Mouse (Mus musculus): ENCODE results near the gene Upk3a. TPM values are rescaled to one million over a fixed set of nuclear protein-coding genes. Genes with fewer than 3 reads are reported as not detected.
A peak's percentile ranks its signal among the peaks of the same experiment; 100 is the strongest.
"Not testable (repeated sequence)": the region's sequence is repeated elsewhere in the genome, so short reads cannot be mapped to it uniquely, and the experiment has no call there.

The Upk3a gene
- polyA plus RNA-seq, 2 experiments from 2014 or later: not detected

DNA sequence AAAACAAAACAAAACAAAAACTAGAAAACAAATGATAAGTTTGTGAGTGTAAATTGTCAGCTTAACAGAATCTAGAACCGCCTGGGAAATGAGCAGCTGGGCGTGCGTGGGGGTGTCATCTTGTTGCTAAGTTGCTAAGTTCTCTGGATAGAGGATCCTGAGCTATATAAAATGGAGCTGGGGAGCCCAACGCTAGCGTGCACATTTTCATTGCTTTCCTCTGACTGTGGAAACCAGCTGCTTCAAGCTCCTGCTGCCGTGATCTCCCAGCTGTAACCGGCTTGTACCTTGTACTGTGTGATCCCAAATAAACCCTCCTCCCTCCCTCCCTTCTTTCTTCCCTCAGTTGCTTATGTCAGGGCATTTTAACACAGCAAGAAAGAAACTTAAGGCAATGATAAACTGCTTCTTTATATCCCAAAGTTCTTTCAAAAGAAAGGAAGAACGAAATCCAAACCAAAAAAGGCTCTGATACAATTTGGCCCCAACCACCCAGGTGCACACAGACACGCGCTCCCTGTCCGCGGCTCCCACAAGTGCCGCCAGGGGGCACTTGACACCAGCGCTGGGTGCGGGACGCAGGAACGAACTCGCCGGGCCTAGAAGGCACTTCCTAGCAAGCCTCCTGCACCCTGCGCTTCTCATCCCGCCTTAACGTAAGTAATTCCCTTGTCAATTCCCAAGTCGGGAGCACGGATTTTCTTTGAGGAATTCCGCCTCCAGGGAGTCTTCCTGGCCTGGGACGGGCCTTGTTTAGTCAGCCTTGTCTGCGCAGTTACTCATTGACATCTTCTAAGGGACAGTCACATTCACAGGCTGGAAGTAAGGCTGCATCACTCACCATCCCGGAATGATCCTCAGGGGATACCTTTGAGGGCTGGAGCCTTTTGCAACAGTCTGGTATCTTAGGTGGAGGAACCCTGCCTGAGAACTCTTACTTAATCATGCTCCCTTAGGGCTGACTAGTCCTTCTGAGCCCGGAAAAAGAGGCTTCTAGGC, 15.7 kb upstream of the Upk3a start:
- peak; percentile 91 for ATAC-seq

DNA sequence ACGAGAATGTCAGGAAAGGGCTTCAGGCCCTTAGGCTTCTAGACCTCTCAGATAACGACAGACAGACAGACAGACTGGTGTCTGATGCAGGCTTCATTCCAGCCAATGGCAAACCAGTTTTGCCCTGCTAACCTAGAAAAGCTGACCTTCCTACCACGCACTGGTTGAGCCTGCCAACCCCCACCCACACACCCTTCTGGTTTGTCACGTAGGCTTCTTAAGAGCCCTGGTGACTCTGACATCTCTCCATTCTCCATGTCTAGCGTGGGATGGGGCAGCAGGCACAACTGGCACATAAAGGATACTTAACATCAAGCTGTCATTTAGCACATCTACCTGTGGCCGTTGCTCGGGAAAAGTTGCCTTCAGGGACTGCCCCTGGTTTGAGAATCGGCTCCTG, 7.3 kb upstream of the Upk3a start:
- no peak for ATAC-seq

GRCm38 (mm10) chr15:85011895-85012661, 4.9 kb upstream of the Upk3a start:
- ATAC-seq: no peak

GRCm38 (mm10) chr15:85012662-85013054, 4.3 kb upstream of the Upk3a start:
- no peak for ATAC-seq

DNA sequence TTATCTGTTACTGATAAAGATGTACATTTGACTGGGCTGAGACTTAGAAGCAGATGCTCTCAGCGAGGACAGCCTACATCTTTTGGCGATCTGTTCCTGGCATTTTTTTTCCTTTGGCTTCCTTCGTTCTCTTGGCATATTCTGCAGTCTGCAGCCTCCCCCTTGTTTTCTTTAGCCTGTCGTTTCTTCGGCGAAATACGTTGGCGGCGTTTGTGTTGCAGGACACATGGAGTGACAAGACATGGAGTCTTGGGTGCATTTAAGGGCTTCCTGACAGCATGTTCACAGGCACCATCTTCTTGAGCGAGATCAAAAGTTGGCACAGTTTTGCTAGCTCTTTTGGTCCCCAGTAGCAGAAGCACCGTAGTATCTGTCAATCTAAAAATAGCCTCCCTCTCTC, 1.2 kb upstream of the Upk3a start:
- no peak for ATAC-seq

DNA sequence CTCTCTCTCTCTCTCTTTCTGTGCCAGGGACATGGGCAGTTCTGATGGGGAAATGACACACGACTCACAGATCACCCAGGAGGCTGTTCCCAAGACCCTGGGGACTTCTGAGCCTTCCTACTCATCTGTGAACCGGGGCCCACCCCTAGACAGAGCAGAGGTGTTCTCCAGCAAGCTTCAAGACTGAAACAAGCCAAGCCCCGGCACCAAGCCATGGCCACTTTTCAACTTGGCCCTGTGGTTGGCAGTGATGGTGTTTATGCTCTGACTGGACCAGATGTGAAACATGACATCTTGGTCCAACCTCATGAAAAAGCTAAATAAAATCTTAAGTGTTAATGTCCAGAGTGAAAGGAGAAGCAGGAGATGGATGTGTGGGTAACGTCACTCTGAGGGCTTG, 5.3 kb downstream of the Upk3a start:
- no peak for ATAC-seq

DNA sequence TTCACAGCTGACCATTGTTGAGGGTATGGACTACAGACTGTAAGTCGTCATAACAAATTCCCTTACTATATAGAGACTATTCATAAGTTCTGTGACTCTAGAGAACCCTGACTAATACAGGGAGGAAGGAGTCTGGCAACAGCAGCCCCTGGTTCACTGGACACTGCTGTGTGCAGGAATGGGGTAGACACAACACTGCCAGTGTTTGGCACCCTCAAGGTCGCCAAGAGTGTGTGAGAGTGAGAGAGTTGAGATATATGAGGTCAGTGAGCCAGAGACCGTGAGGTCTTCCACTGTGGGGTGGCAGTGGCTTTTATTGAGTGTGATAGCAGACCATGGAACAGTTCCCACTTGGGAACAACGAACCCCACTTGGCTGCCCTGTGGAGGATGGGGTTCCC, 9.3 kb downstream of the Upk3a start:
- ATAC-seq: no peak

DNA sequence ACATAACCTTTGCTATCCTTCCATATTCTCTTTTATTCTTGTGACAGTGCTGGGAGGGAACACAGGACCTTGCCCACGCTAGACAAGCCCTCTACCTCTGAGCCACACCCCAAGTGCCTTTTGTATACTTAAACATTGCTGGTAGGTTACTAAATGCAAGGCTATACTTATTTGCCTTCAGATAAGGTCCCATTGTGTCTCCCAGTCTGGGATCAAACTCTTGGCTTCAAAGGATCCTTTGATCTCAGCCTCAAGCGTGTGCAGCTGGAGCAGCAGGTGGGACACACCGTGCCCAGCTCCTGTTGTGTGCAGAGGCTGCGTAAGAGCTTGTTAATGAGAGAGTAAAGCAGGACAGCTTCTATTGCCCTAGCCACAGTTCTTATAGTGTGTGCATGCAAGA, 10.8 kb downstream of the Upk3a start:
- no peak for ATAC-seq

- ATAC-seq: not testable (repeated sequence)
Measured at GRCm38 (mm10) chr15:85028648-85029047, 11.7 kb downstream of the Upk3a start, which contains the start of gene Fam118a. Gene Fam118a, plus strand, starts transcription at chr15:85028948.

DNA sequence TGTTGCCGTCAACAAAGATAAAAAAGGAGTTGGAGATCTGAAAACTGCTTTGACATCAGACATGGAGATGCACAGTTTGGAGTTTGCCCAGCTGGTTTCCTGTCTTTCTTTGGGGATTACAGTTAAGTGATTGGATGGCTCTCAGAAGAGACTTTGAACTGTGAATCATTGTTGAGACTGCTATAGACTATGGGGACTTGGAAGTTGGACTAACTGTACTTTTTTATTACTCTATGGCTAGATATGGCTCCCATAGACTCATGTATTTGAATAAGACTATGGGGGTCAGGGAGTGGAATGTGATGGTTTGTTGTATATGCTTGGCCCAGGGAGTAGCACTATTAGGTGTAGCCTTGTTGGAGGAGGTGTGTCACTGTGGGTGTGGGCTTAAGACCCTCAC, 13.7 kb downstream of the Upk3a start:
- not testable (repeated sequence) for ATAC-seq

DNA sequence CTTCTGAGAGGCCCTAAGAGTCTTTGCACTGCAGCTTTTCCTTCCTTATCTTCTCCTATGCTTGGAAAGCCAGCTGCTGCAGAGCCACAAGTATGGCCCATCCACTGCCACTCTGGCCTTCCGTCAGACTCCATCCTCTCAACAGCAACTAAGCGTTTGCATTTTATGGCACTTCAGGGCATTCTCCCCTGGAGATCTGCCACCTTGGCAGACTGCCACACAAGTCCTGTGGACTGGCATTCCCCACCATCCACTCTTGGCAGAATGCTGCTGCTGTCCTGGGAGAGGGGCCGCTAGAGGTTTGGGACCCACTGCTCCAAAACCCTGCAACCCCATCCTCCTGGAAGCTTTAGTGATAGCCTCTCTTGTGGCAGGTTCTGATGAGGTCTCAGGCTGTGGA, 14.9 kb downstream of the Upk3a start:
- ATAC-seq: no peak

DNA sequence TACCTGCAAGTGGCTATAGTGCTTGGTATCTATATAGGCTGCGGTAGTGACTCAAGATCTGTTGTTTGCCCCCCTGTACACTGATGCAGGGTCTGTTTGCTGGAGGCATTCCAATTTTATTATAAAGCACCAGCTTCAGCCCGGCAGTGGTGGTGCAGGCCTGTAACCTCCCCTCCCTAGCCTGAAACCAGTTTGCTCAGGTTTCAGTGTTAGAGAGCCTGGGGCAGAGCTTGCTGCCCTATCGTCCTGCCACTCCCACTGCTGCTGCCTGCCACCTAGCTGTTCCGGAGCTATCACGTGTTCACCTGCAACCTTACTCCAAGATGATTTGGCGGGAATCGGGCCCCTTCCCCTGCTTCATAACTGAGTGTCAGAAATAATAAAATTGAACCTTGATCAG, 17.0 kb downstream of the Upk3a start:
- not testable (repeated sequence) for ATAC-seq

DNA sequence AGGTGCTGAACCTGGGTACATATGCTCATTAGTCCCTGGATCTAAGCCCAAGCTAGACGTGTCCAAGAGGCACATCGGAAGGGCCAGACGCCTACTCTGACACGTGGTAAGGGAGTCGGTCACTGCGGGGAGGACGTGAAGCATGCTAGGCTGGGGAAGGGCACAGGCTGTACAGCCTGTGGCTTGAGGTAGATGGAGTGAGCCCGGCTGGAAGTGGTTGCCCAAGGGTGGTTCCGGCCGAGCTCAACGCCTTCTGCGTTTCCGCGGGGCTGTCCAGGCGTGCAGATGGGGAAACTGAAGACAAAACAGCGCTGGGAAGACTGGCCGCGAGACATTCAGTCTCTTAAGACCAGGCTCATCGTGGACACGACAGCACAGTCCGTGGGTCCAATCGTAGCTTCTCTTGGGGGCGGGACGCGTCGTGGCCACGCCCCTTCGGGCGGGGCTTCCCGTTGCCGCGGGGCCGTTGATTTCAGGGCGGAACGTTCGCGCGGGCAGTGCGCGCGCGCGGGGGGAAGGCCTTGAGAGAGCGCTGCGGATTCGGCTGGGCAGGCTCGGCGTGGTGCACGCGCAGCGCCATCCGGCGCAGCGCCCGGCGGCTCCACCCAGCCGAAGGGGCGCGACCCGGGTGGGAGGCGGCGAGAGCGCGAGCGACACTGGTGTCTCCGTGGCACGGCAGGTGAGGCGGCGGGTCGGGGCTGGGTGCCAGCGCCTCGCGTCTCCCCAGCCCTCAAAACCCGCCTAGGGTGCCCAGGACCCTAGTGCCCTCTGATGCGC, 19.8 kb downstream of the Upk3a start:
- peak; percentile 88 for ATAC-seq

DNA sequence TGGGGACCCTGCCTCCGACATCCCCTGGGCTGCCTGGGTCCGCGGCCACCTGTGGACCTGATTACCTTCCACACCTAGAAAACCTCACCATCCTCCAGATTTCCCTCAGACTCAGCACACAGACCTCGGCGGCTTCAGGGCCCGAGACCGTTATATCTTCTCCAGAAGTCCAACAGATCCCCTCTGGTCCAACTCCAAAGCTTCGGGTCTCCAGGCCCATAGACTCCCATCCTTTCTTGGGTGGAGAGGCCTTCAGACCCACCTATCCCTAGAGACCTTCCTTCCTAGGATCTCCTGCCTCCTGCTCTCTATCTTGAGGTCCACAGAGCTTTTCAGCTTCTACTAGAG, 20.4 kb downstream of the Upk3a start:
- no peak for ATAC-seq

- no peak for ATAC-seq
Measured at GRCm38 (mm10) chr15:85041546-85042225, 24.7 kb downstream of the Upk3a start.

DNA sequence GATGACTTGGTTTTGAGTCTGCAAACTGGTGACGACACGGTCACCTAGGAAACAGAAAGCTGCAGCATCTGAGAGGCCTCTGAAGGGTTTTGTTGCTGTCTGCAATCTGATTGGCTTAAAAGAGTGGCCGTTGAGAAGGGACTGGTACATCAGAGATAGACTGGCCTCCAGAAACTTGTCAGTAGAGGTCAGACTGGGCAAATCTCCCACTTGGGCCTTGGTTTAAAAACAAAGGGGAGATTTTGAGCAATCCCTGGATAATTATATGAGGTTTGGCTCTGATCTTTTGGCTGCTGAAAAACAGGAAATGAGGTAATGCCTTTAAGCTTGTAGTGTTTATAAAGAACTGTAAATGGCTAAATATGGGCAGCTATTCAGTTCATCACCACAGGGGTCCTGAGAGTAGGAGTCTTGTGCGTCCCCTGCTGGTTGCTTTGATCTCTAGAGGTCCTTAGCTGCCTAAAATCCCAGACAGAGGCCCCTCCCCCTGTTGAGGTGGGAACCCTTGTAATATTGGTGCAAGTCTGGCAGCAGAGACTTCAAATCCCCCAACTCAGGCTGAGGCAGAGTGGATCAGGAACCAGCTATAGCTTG, 25.5 kb downstream of the Upk3a start:
- peak; percentile 82 for ATAC-seq

DNA sequence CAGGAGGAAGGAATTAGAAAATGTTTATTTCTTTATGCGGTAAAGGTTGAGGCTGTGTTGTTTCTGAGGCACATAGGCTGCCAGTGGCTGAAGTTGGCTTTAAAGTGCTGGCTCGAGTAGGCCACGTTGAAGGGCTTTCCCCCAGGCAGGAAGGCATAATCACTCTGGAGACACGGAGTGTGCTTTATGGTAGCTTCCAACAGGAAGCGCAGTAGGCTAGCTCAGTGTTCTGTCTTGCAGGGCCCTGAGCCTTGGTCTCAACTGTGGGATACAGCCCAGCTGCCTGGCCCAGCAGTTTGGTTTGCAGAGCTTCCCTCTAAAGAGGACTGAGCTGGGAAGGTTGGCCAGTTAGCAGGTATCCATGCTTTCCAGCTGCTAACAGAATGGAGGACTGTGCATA, 26.2 kb downstream of the Upk3a start:
- peak; percentile 50 for ATAC-seq

GRCm38 (mm10) chr15:85043761-85044160, 26.8 kb downstream of the Upk3a start:
- no peak for ATAC-seq

GRCm38 (mm10) chr15:85046230-85046950, 29.4 kb downstream of the Upk3a start:
- no peak for ATAC-seq

DNA sequence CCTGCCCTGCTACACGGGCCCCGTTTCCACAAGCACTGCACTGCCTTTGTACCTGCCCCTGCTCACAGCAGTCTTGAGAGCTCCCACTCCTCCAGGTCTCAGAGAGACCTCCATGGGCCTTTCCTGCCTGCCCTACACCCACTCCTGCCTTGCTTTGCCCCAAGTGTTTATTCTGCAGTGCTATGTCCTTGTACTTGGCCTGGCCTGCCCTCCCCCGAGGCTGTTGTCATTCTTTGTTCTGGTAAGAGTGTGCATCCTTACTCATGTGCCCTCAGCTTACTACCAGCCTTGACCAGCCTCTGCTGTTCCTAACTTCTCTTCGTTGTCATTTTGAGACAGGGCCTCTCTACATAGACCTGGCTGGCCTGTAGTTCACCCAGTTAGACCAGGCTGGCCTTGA, 30.9 kb downstream of the Upk3a start:
- no peak for ATAC-seq

DNA sequence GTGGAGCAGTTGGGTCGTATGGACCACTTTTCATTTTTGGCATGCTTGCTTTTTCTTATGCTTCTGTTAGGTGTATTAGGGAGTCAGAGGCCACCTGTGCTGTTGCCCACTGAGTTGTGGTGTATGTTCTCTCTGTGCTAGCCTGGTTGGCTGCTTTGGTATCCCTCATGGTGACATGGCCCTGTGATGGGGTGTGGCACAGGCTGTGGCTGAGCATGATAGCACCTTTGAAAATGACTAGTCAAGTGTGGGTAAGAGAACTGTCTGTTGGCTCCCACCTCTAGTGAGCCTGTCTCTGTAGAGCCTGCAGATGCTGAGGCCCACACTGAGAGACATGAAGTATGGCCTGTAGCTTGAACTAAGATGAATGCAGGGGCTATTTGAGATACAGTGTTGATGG, 32.8 kb downstream of the Upk3a start:
- ATAC-seq: no peak
